Mouse (Mus musculus) MEL (cell line): ENCODE results near the gene Paics. TPM values are rescaled to one million over a fixed set of nuclear protein-coding genes. Genes with fewer than 3 reads are reported as not detected.

Source experiments
- DNase-seq: peaks from one replicate; pipeline ENCODE4 v3.0.0; 2011; ENCODE audit warnings: low read depth, low spot score
- H3K27ac ChIP-seq: 2 replicates; pipeline ENCODE4 v1.5.1; 2012; ENCODE audit warnings: low read depth, mild to moderate bottlenecking, control low read depth, low read length, moderate library complexity; ENCODE audit not compliant: control insufficient read depth
- H3K27me3 ChIP-seq, 2 experiments: fragments of 150-350 bp in 1 of 2; sonication (generic) in 1 of 2; 2 replicates each; pipeline ENCODE4 v1.6.1; 2012; ENCODE audit warnings: low read length in 2 of 2, mild to moderate bottlenecking in 2 of 2, improper control_type of control experiment in 1 of 2, moderate library complexity in 1 of 2; ENCODE audit not compliant: insufficient read depth in 2 of 2, control insufficient read depth in 1 of 2
- H3K36me3 ChIP-seq, 2 experiments: 2 replicates each; pipeline ENCODE4 v1.6.1; 2012 to 2014; ENCODE audit warnings: low read length in 2 of 2, improper control_type of control experiment in 1 of 2, inconsistent platforms in 1 of 2, mild to moderate bottlenecking in 1 of 2; ENCODE audit not compliant: insufficient read depth in 2 of 2, control insufficient read depth in 1 of 2
- H3K4me1 ChIP-seq, 2 experiments: fragments of 150-350 bp in 1 of 2; sonication (generic) in 1 of 2; 2 replicates each; pipeline ENCODE4 v1.6.1; 2012; ENCODE audit warnings: low read length in 2 of 2, improper control_type of control experiment in 1 of 2, mild to moderate bottlenecking in 1 of 2; ENCODE audit not compliant: insufficient read depth in 2 of 2, control insufficient read depth in 1 of 2
- H3K4me3 ChIP-seq, 2 experiments: fragments of 150-350 bp in 1 of 2; sonication (generic) in 1 of 2; 2 replicates each; pipeline ENCODE4 v1.5.1; 2012; ENCODE audit warnings: low read depth in 2 of 2, low read length in 2 of 2, mild to moderate bottlenecking in 2 of 2, moderate library complexity in 2 of 2, control low read depth in 1 of 2, improper control_type of control experiment in 1 of 2; ENCODE audit not compliant: control insufficient read depth in 1 of 2, insufficient read depth in 1 of 2
- H3K79me2 ChIP-seq: 2 replicates; pipeline ENCODE4 v1.6.1; 2012; ENCODE audit warnings: mild to moderate bottlenecking, low read length, moderate library complexity; ENCODE audit not compliant: control insufficient read depth, poor library complexity, insufficient read depth
- H3K9ac ChIP-seq: 2 replicates; pipeline ENCODE4 v1.6.1; 2012; ENCODE audit warnings: low read depth, mild to moderate bottlenecking, control low read depth, low read length, moderate library complexity; ENCODE audit not compliant: control insufficient read depth, poor library complexity, severe bottlenecking
- H3K9me3 ChIP-seq: fragments of 150-350 bp; sonication (generic); replicated peaks from 2 replicates; pipeline ENCODE4 v1.6.1; 2012; ENCODE audit warnings: mild to moderate bottlenecking, low read length, improper control_type of control experiment, moderate library complexity; ENCODE audit not compliant: insufficient read depth
- CHD1 ChIP-seq: IDR thresholded peaks from 2 replicates; pipeline ENCODE4 v1.6.1; 2012; ENCODE audit warnings: low read depth, mild to moderate bottlenecking, inconsistent platforms, low read length, improper control_type of control experiment
- CHD2 ChIP-seq: IDR thresholded peaks from 2 replicates; pipeline ENCODE4 v1.6.1; 2011; ENCODE audit warnings: low read length, improper control_type of control experiment
- ELF1 ChIP-seq: IDR thresholded peaks from 2 replicates; pipeline ENCODE4 v1.6.1; 2014; ENCODE audit warnings: low read depth, mild to moderate bottlenecking, inconsistent platforms, low read length, improper control_type of control experiment, moderate library complexity
- EP300 ChIP-seq, 2 experiments: IDR thresholded peaks; 2 replicates each; pipeline ENCODE4 v1.6.1; 2011; ENCODE audit warnings: improper control_type of control experiment in 2 of 2, low read length in 2 of 2, low read depth in 1 of 2, mild to moderate bottlenecking in 1 of 2
- GABPA ChIP-seq: IDR thresholded peaks from 2 replicates; pipeline ENCODE4 v1.6.1; 2012; ENCODE audit warnings: low read depth, mild to moderate bottlenecking, inconsistent platforms, low read length, improper control_type of control experiment, moderate library complexity
- HCFC1 ChIP-seq: IDR thresholded peaks from 2 replicates; pipeline ENCODE4 v1.6.1; 2012; ENCODE audit warnings: low read depth, mild to moderate bottlenecking, inconsistent platforms, low read length, improper control_type of control experiment, moderate library complexity
- KAT2A ChIP-seq: conservative IDR thresholded peaks from 2 replicates; pipeline ENCODE4 v1.6.1; 2012; ENCODE audit warnings: low read depth, low read length, improper control_type of control experiment, inconsistent platforms
- MAX ChIP-seq: IDR thresholded peaks from 2 replicates; pipeline ENCODE4 v1.6.1; 2011; ENCODE audit warnings: low read length, improper control_type of control experiment
- MAZ ChIP-seq: IDR thresholded peaks from 2 replicates; pipeline ENCODE4 v1.6.1; 2012; ENCODE audit warnings: low read depth, mild to moderate bottlenecking, inconsistent platforms, low read length, improper control_type of control experiment
- MXI1 ChIP-seq: IDR thresholded peaks from 2 replicates; pipeline ENCODE4 v1.6.1; 2011; ENCODE audit warnings: mild to moderate bottlenecking, low read depth, low read length, improper control_type of control experiment
- MYB ChIP-seq: IDR thresholded peaks from 2 replicates; pipeline ENCODE4 v1.6.1; 2011; ENCODE audit warnings: mild to moderate bottlenecking, low read depth, low read length, improper control_type of control experiment
- NELFE ChIP-seq: IDR thresholded peaks from 2 replicates; pipeline ENCODE4 v1.6.1; 2011; ENCODE audit warnings: low read depth, low read length, improper control_type of control experiment
- POLR2A ChIP-seq, 2 experiments: IDR thresholded peaks; 2 replicates each; pipeline ENCODE4 v1.6.1; 2011 to 2012; ENCODE audit warnings: low read length in 2 of 2, mild to moderate bottlenecking in 2 of 2, control low read depth in 1 of 2, improper control_type of control experiment in 1 of 2, low read depth in 1 of 2, moderate library complexity in 1 of 2; ENCODE audit not compliant: control insufficient read depth in 1 of 2, insufficient read depth in 1 of 2, poor library complexity in 1 of 2
- POLR2AphosphoS2 ChIP-seq: IDR thresholded peaks from 2 replicates; pipeline ENCODE4 v1.6.1; 2011; ENCODE audit warnings: low read length, improper control_type of control experiment
- POLR2AphosphoS5 ChIP-seq: IDR thresholded peaks from 2 replicates; pipeline ENCODE4 v1.6.1; 2012; ENCODE audit warnings: low read depth, borderline replicate concordance, mild to moderate bottlenecking, inconsistent platforms, low read length, moderate library complexity, mixed read lengths
- SIN3A ChIP-seq: IDR thresholded peaks from 2 replicates; pipeline ENCODE4 v1.6.1; 2012; ENCODE audit warnings: low read length, improper control_type of control experiment, inconsistent platforms
- TAL1 ChIP-seq: IDR thresholded peaks from 2 replicates; pipeline ENCODE4 v1.6.1; 2012; ENCODE audit warnings: mild to moderate bottlenecking, inconsistent platforms, low read length, moderate library complexity, mixed read lengths
- TCF12 ChIP-seq: IDR thresholded peaks from 2 replicates; pipeline ENCODE4 v1.6.1; 2014; ENCODE audit warnings: low read depth, mild to moderate bottlenecking, inconsistent platforms, low read length, improper control_type of control experiment, moderate library complexity
- USF1 ChIP-seq: IDR thresholded peaks from 2 replicates; pipeline ENCODE4 v1.6.1; 2014; ENCODE audit warnings: low read depth, mild to moderate bottlenecking, inconsistent platforms, low read length, improper control_type of control experiment, moderate library complexity
- USF2 ChIP-seq, 2 experiments: IDR thresholded peaks; 2 replicates each; pipeline ENCODE4 v1.6.1; 2011 to 2012; ENCODE audit warnings: improper control_type of control experiment in 2 of 2, low read length in 2 of 2, borderline replicate concordance in 1 of 2, inconsistent platforms in 1 of 2, low read depth in 1 of 2, mild to moderate bottlenecking in 1 of 2; ENCODE audit not compliant: insufficient read depth in 1 of 2
- ZMIZ1 ChIP-seq: IDR thresholded peaks from 2 replicates; pipeline ENCODE4 v1.6.1; 2012; ENCODE audit warnings: low read depth, mild to moderate bottlenecking, inconsistent platforms, low read length, improper control_type of control experiment, moderate library complexity
- ZNF384 ChIP-seq: IDR thresholded peaks from 2 replicates; pipeline ENCODE4 v1.6.1; 2012; ENCODE audit warnings: low read depth, mild to moderate bottlenecking, inconsistent platforms, low read length, improper control_type of control experiment
- polyA plus RNA-seq, 2 experiments: library from polyadenylated mRNA; stranded (reverse) in 1 of 2; unstranded in 1 of 2; fragments of >175 nt in 1 of 2; fragments of >200 nt in 1 of 2; gene quantifications; 2 replicates each; pipeline versions ENCODE4 v1.2.1 to v1.2.4; 2012; ENCODE audit warnings: low replicate concordance in 2 of 2, low read depth in 1 of 2; ENCODE audit not compliant: insufficient read length in 2 of 2, insufficient read depth in 1 of 2, missing spikeins in 1 of 2
- total RNA-seq: library from RNA; depleted of rRNA; stranded (reverse); fragments of 300-350 nt; gene quantifications from 2 replicates; pipeline ENCODE4 v1.2.3, GENCODE M21; 2012

Gene Paics
- total and polyA plus RNA-seq, 3 experiments: 222 to 434 (median 266) TPM

DNA sequence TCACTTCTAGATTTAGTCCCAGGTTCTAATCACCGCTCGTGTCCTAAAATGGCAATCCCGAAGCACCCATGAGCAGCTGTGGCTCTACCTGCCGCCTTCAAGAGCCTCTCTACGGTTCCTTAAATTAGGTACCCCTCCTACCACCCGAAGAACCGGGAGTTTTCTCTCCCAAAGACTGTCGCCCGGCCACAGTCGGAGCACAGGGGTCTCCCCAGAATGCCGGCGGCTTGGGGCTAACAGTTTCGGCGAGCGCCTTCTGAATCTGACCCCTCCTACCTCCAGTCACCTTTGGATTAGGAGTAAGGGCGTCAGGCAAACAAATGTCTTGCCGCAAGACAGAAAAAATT, 23.1 kb downstream of the Paics start:
- peaks cover 20 to 24% of the 10 kb centered on the region in 2 experiments for H3K36me3 ChIP-seq

DNA sequence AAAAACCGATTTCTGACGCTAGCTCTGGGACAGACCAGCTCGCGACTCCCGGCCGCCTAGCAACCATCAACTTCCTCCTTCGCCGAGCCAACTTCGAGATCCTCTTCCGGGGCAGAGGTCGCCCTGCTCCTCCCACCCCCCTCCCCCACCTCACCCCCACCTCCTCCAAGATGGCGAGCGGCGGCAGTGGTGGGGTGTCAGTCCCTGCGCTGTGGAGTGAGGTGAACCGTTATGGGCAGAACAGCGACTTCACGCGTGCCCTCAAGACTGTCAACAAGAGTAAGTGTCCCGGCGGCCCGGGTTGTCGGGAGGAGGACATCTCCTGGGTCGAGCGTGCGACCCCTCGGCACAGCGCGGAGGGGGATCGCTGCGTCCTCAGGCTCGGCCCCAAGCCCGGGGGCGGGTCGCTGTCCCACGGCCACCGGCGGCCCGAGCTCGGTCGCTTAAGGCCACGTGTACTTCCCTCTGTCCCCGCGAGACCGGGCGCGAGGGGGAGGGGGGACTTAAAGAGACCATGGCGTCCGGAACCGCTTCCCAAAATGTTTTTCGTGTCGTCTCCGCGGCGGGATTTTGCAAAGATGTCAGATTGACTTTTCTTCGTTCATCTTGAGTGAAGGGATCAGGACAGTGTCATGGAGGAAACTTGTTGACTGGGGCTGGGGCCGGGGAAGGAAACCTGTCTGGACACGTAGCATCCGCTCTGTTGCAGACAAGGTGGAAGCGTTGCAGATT, 23.6 kb downstream of the Paics start, which contains the start of gene Srp72:
Srp72 (plus strand) TSS at position 130 of the 732 bp plus-strand sequence.
- Histone ChIP-seq H3K27ac (peak within 1 kb of the TSS; percentile 86), H3K27me3 (no peaks in the 10 kb centered on the region), H3K4me1 (peaks cover 5 to 10% of the 10 kb centered on the region in 2 experiments; a peak in 3 of 4 replicates), H3K4me3 (peak within 1 kb of the TSS; percentile 99), H3K9ac (peak within 1 kb of the TSS; percentile 99), H3K9me3 (no peaks in the 10 kb centered on the region), H3K36me3 (peaks cover 20 to 24% of the 10 kb centered on the region in 2 experiments), H3K79me2 (peaks cover 26% of the 10 kb centered on the region)
- TF ChIP-seq CHD2 (peak; percentile 91), GABPA (no peak), USF1 (peak; percentile 75), MAZ (peak; percentile 88), MAX (peak; percentile 84), CHD1 (peak; percentile 86; the same call in 1 of the 2 replicates), SIN3A (peak; percentile 99), POLR2AphosphoS5 (no peak), MXI1 (peak; percentile 96), ELF1 (peak; percentile 79), TAL1 (no peak), ZMIZ1 (peak; percentile 49; the same call in 1 of the 2 replicates), POLR2AphosphoS2 (peak; percentile 51; the same call in 1 of the 2 replicates), MYB (no peak), NELFE (peak; percentile 85), HCFC1 (peak; percentile 84), POLR2A (IDR thresholded peaks at IDR 0.05; ENCODE audit: control insufficient read depth in 1 of 2, insufficient read depth in 1 of 2, low read depth in 1 of 2, low read length in 2 of 2, poor library complexity in 1 of 2) (peak; percentile 80 to 94; a peak in 3 of 4 replicates), EP300 (IDR thresholded peaks at IDR 0.05; ENCODE audit: low read depth in 1 of 2, low read length in 2 of 2) (peak in 1 of 2 experiments; percentile 15; a peak in 1 of 4 replicates), KAT2A (peak; percentile 70; the same call in 1 of the 2 replicates), ZNF384 (no peak), TCF12 (0 out of 2 replicates have a peak, but pooled peaks have one; percentile 29)
- DNase-seq: peak; percentile 94

More for the DNA sequence above, 23.1 kb downstream of the Paics start:
- TF ChIP-seq USF2 (IDR thresholded peaks at IDR 0.05; ENCODE audit: borderline replicate concordance in 1 of 2, insufficient read depth in 1 of 2, low read depth in 1 of 2, low read length in 2 of 2) (no peak), POLR2AphosphoS2 (peak; percentile 68; the same call in 1 of the 2 replicates)
- Histone ChIP-seq H3K27me3 (no peaks in the 10 kb centered on the region), H3K27ac (peak overlapping the region; percentile 8), H3K4me1 (peaks cover 5 to 10% of the 10 kb centered on the region in 2 experiments; a peak in 3 of 4 replicates), H3K9ac (peak overlapping the region; percentile 75), H3K9me3 (no peaks in the 10 kb centered on the region), H3K4me3 (peak overlapping the region; percentile 99), H3K79me2 (peaks cover 26% of the 10 kb centered on the region)
- no peak for DNase-seq
